Comparison of ENCODE assay signal across 11 mouse cellular contexts in genomic region chr2:117217695-117218216, GRCm38 (mm10). TPM values are rescaled to one million over a fixed set of nuclear protein-coding genes. Genes with fewer than 3 reads are reported as not detected.
DNase-seq lines count a peak whose midpoint lies in the region; ATAC-seq and TF ChIP-seq lines count a peak whose summit lies in the region.
"Had no signal": no experiment of that assay in that cellular context is flagged by ENCODE, and none has a peak within 500 bp of the region (broad histone marks: within the 10 kb centered on the region; RNA-seq: fewer than 3 reads in every experiment).

No protein-coding gene starts in this region.

- H3K9me3 ChIP-seq in forebrain, embryonic 12.5 days, result no peaks in the 10 kb centered on the region
- no peaks in the 10 kb centered on the region for H3K9me3 ChIP-seq in forebrain, embryonic 16.5 days (ENCODE audit: control insufficient read depth, low read length)
- H3K9me3 ChIP-seq in lung, embryonic 15.5 days, result no peaks in the 10 kb centered on the region
- H3K9me3 ChIP-seq in hindbrain, embryonic 13.5 days, result no peaks in the 10 kb centered on the region
- H3K9me3 ChIP-seq in neural tube, embryonic 13.5 days, result no peaks in the 10 kb centered on the region

- no peak overlapping the region for H3K4me3 ChIP-seq in forebrain, embryonic 12.5 days (replicated peaks)
- no peak overlapping the region for H3K4me3 ChIP-seq in forebrain, embryonic 16.5 days (replicated peaks; ENCODE audit: low read length)
- no peak overlapping the region for H3K4me3 ChIP-seq in lung, embryonic 15.5 days
- H3K4me3 ChIP-seq in hindbrain, embryonic 13.5 days, result no peak overlapping the region
- H3K4me3 ChIP-seq in neural tube, embryonic 13.5 days, result no peak overlapping the region
- no peak overlapping the region for H3K4me3 ChIP-seq in gastrocnemius, adult 2 months

- no peak for ATAC-seq in forebrain, embryonic 12.5 days (ENCODE audit: low FRiP score)
- ATAC-seq in forebrain, embryonic 16.5 days, result no peak
- ATAC-seq in lung, embryonic 15.5 days (ENCODE audit: borderline replicate concordance, extremely low read depth, low FRiP score, low TSS enrichment), result peak; percentile 52; the same call in 1 of the 2 replicates
- no peak for ATAC-seq in hindbrain, embryonic 13.5 days (ENCODE audit: low FRiP score)
- 0 out of 2 replicates have a peak, but pooled peaks have one; percentile 23 for ATAC-seq in neural tube, embryonic 13.5 days (ENCODE audit: low read depth)
- ATAC-seq: activated CD4-positive, CD25-positive, alpha-beta regulatory T cell, adult 4 months had no signal

- H3K9ac ChIP-seq in forebrain, embryonic 12.5 days, result no peak overlapping the region
- no peak overlapping the region for H3K9ac ChIP-seq in forebrain, embryonic 16.5 days (replicated peaks; ENCODE audit: low read depth, low read length)
- no peak overlapping the region for H3K9ac ChIP-seq in lung, embryonic 15.5 days
- no peak overlapping the region for H3K9ac ChIP-seq in hindbrain, embryonic 13.5 days
- no peak overlapping the region for H3K9ac ChIP-seq in neural tube, embryonic 13.5 days

- DNase-seq in lung, postnatal 10 days, result no peak
- DNase-seq in gastrocnemius, adult 2 months, result no peak
- no peak for DNase-seq in layer of hippocampus, adult 8-10 months (ENCODE audit: low spot score in 2 of 2)
- DNase-seq: cerebellum, postnatal 25 days; lung, postnatal 14 days had no signal

- peaks cover 10% of the 10 kb centered on the region for H3K4me1 ChIP-seq in forebrain, embryonic 12.5 days
- peaks cover 3% of the 10 kb centered on the region; the same call in 1 of the 2 replicates for H3K4me1 ChIP-seq in forebrain, embryonic 16.5 days (replicated peaks; ENCODE audit: control insufficient read depth, insufficient read depth, low read length)
- H3K4me1 ChIP-seq in lung, embryonic 15.5 days, result no peaks in the 10 kb centered on the region
- peaks cover 7% of the 10 kb centered on the region for H3K4me1 ChIP-seq in hindbrain, embryonic 13.5 days (replicated peaks)
- H3K4me1 ChIP-seq in neural tube, embryonic 13.5 days (replicated peaks), result no peaks in the 10 kb centered on the region; the same call in 1 of the 2 replicates

- no peak overlapping the region for H3K27ac ChIP-seq in forebrain, embryonic 12.5 days
- H3K27ac ChIP-seq in forebrain, embryonic 16.5 days (ENCODE audit: low read length), result no peak overlapping the region
- 0 out of 2 replicates have a peak overlapping the region, but pooled peaks have one; percentile 37 for H3K27ac ChIP-seq in lung, embryonic 15.5 days
- H3K27ac ChIP-seq in hindbrain, embryonic 13.5 days, result no peak overlapping the region
- no peak overlapping the region for H3K27ac ChIP-seq in neural tube, embryonic 13.5 days (replicated peaks)
- H3K27ac ChIP-seq in gastrocnemius, adult 2 months, result no peak overlapping the region

- H3K36me3 ChIP-seq in forebrain, embryonic 12.5 days (replicated peaks), result no peaks in the 10 kb centered on the region
- no peaks in the 10 kb centered on the region for H3K36me3 ChIP-seq in forebrain, embryonic 16.5 days (ENCODE audit: control insufficient read depth, insufficient read depth)
- H3K36me3 ChIP-seq in lung, embryonic 15.5 days, result no peaks in the 10 kb centered on the region
- H3K36me3 ChIP-seq in hindbrain, embryonic 13.5 days, result no peaks in the 10 kb centered on the region
- H3K36me3 ChIP-seq in neural tube, embryonic 13.5 days, result no peaks in the 10 kb centered on the region

- peak overlapping the region; percentile 34 for H3K4me2 ChIP-seq in forebrain, embryonic 12.5 days
- H3K4me2 ChIP-seq in forebrain, embryonic 16.5 days (ENCODE audit: low read length), result no peak overlapping the region
- H3K4me2 ChIP-seq in lung, embryonic 15.5 days, result peak overlapping the region; percentile 30
- peak overlapping the region; percentile 35; the same call in 1 of the 2 replicates for H3K4me2 ChIP-seq in hindbrain, embryonic 13.5 days
- peak overlapping the region; percentile 35 for H3K4me2 ChIP-seq in neural tube, embryonic 13.5 days

- TF ChIP-seq CTCF in gastrocnemius, adult 2 months (IDR thresholded peaks at IDR 0.05), result no peak

- H3K27me3 ChIP-seq in forebrain, embryonic 12.5 days, result no peaks in the 10 kb centered on the region
- no peaks in the 10 kb centered on the region for H3K27me3 ChIP-seq in forebrain, embryonic 16.5 days (replicated peaks; ENCODE audit: control insufficient read depth, insufficient read depth, low read length)
- no peaks in the 10 kb centered on the region for H3K27me3 ChIP-seq in lung, embryonic 15.5 days
- H3K27me3 ChIP-seq in hindbrain, embryonic 13.5 days, result no peaks in the 10 kb centered on the region
- no peaks in the 10 kb centered on the region for H3K27me3 ChIP-seq in neural tube, embryonic 13.5 days

- 4% methylated on average over 15 of the region's 15 CpGs for WGBS in forebrain, embryonic 12.5 days
- WGBS in forebrain, embryonic 16.5 days, result 9% methylated on average over 15 of the region's 15 CpGs
- 17% methylated on average over 14 of the region's 15 CpGs for WGBS in lung, embryonic 15.5 days
- WGBS in hindbrain, embryonic 13.5 days, result 2% methylated on average over 12 of the region's 15 CpGs
- 6% methylated on average over 12 of the region's 15 CpGs for WGBS in neural tube, embryonic 13.5 days

- intact Hi-C loops in gastrocnemius, adult 2 months (cut with DNase I), result no loop called here

RNA-seq across cellular contexts. Expression of gene Fam98b, which starts 31.8 kb away (rescaled TPM):
- 19.6 and 24.1 TPM in 2 replicates for polyA plus RNA-seq in forebrain, embryonic 12.5 days (2016; fragmentation: Nextera tagmentation; extraction: Ambion mirVana)
- polyA plus RNA-seq in forebrain, embryonic 16.5 days (2015; fragmentation: Nextera tagmentation; extraction: Ambion mirVana), result 11.0 and 14.7 TPM in 2 replicates
- 10.0 and 10.6 TPM in 2 replicates for polyA plus RNA-seq in lung, embryonic 15.5 days (2015; fragmentation: Nextera tagmentation; extraction: Ambion mirVana)
- 17.7 and 21.1 TPM in 2 replicates for polyA plus RNA-seq in hindbrain, embryonic 13.5 days (2015; fragmentation: Nextera tagmentation; extraction: Ambion mirVana)
- polyA plus RNA-seq in neural tube, embryonic 13.5 days (2015; fragmentation: Nextera tagmentation; extraction: Ambion mirVana), result 11.3 and 11.9 TPM in 2 replicates
- total RNA-seq in gastrocnemius, adult 2 months (2021), result 10 to 100 TPM; 20.4 to 21.9 TPM
- 10 to 100 TPM; 48.7 to 56.0 (median 51.8) TPM for total RNA-seq in layer of hippocampus, adult 8-10 months (2022)

Comparison
In these comparisons a context has a peak if more than half of its experiments do, and no peak if none do; other contexts are left out.
1. ATAC-seq: peak in lung, embryonic 15.5 days (single experiment) and neural tube, embryonic 13.5 days (single experiment); none in forebrain, embryonic 12.5 days (single experiment), forebrain, embryonic 16.5 days (single experiment) and hindbrain, embryonic 13.5 days (single experiment).